Mouse (Mus musculus) intestine, embryonic 15.5 days (tissue): ENCODE results near the gene Ssh3. TPM values are rescaled to one million over a fixed set of nuclear protein-coding genes. Genes with fewer than 3 reads are reported as not detected.

ENCODE experiments used
- ATAC-seq: fragments of 200-750 bp; cut with Nextera tagmentation; 2 replicates; pipeline ENCODE4 v1.8.0; 2017; ENCODE audit warnings: moderate TSS enrichment, moderate library complexity
- H3K27ac ChIP-seq: fragments of 300-500 bp; sonication (generic); 2 replicates; pipeline ENCODE4 v1.5.1; 2015; ENCODE audit warnings: mild to moderate bottlenecking, inconsistent platforms
- H3K27me3 ChIP-seq: fragments of 300-500 bp; sonication (generic); replicated peaks from 2 replicates; pipeline ENCODE4 v1.6.1; 2015; ENCODE audit warnings: inconsistent platforms
- H3K36me3 ChIP-seq: fragments of 300-500 bp; sonication (generic); 2 replicates; pipeline ENCODE4 v1.6.1; 2015; ENCODE audit warnings: inconsistent platforms
- H3K4me1 ChIP-seq: fragments of 300-500 bp; sonication (generic); replicated peaks from 2 replicates; pipeline ENCODE4 v1.6.1; 2015; ENCODE audit warnings: inconsistent platforms
- H3K4me2 ChIP-seq: fragments of 300-500 bp; sonication (generic); replicated peaks from 2 replicates; pipeline ENCODE4 v1.6.1; 2015; ENCODE audit warnings: mild to moderate bottlenecking, inconsistent platforms
- H3K4me3 ChIP-seq: fragments of 300-500 bp; sonication (generic); replicated peaks from 2 replicates; pipeline ENCODE4 v1.5.1; 2015; ENCODE audit warnings: inconsistent platforms
- H3K9ac ChIP-seq: fragments of 300-500 bp; sonication (generic); 2 replicates; pipeline ENCODE4 v1.6.1; 2015; ENCODE audit warnings: inconsistent platforms
- H3K9me3 ChIP-seq: fragments of 300-500 bp; sonication (generic); 2 replicates; pipeline ENCODE4 v1.6.1; 2016; ENCODE audit warnings: inconsistent platforms
- WGBS: fragments of 180-500 bp; shearing (Covaris S2); methylation state at CpG from one replicate; pipeline ENCODE4 v1.1.7; 2015; 5-methylcytosine and 5-hydroxymethylcytosine counted together
- polyA plus RNA-seq: library from polyadenylated mRNA; unstranded; fragments of >200 nt; fragmentation: Nextera tagmentation; extraction: Ambion mirVana; gene quantifications from 2 replicates; pipeline ENCODE4 v1.2.1, GENCODE M21; 2015

Gene Ssh3
- polyA plus RNA-seq, 1 experiment from 2014 or later = 22.2 TPM

DNA sequence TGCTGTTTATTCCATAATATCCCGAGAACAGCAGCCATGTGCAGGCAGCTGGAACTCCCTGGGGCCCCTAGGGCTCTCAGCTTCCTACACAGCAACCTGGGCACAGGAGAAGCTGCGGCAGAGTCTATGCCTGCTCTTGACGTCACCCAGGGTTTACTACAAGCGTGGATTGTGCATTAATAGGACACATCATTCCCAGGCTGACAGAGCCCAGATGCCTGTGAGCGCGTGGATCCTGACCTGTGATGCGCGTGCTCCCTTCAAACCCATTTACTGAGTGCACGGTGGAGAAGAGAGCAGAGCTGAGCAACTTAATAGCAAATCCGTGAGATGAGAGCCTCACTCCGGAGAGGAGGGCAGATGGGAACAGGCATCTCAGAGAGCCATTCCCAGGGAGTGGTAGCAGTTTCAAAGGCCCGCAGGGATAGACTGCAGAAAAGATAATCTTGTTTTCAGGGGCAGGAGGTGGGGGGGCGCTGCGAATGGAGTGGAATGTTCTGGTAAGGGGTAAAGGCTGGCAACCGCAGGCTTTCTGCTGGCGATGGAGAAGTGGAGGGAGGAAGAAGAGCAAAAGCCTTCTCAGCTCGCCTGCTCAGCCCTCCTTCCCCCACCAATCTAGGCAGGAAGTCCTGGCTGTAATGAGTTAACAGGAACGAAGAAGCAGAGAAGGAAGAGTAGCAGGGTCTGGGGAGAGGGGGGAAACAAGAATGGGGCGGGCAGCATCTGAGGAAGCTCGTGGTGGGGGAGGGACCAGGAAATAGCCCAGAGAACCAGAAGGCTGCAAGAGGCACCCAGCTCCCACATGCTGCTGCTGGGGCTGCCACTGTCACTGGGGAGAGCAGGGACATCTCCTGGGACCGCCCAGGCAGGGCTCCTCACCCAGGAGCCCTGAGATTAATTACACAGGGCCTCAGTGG lies 33.0 kb upstream of the Ssh3 start:
- Histone ChIP-seq H3K9me3 (no peaks in the 10 kb centered on the region), H3K9ac (peak overlapping the region; percentile 36), H3K4me3 (peak overlapping the region; percentile 18), H3K36me3 (0 out of 2 replicates have a peak, but pooled peaks cover 4% of the 10 kb centered on the region), H3K27ac (peak overlapping the region; percentile 87), H3K27me3 (no peaks in the 10 kb centered on the region), H3K4me1 (peaks cover 71% of the 10 kb centered on the region), H3K4me2 (peak overlapping the region; percentile 80)
- ATAC-seq = peak; percentile 12; the same call in 1 of the 2 replicates
- 20% methylated on average over 21 of the region's 21 CpGs for WGBS

GRCm38 (mm10) chr19:4300852-4301734 lies 32.1 kb upstream of the Ssh3 start:
- Histone ChIP-seq H3K4me3 (peak overlapping the region; percentile 18; the same call in 1 of the 2 replicates), H3K27me3 (no peaks in the 10 kb centered on the region), H3K9me3 (no peaks in the 10 kb centered on the region), H3K4me1 (peaks cover 74% of the 10 kb centered on the region), H3K27ac (peak overlapping the region; percentile 87), H3K36me3 (0 out of 2 replicates have a peak, but pooled peaks cover 4% of the 10 kb centered on the region), H3K9ac (peak overlapping the region; percentile 36), H3K4me2 (peak overlapping the region; percentile 80)
- WGBS = 52% methylated on average over 11 of the region's 11 CpGs
- ATAC-seq = no peak

- WGBS = 45% methylated on average over 7 of the region's 7 CpGs
- no peaks in the 10 kb centered on the region for H3K27me3 ChIP-seq
- H3K9me3 ChIP-seq = no peaks in the 10 kb centered on the region
- H3K9ac ChIP-seq = no peak overlapping the region
- H3K4me3 ChIP-seq = no peak overlapping the region
- no peak; the same call in 1 of the 2 replicates for ATAC-seq
- H3K4me1 ChIP-seq = peaks cover 74% of the 10 kb centered on the region
- H3K27ac ChIP-seq = peak overlapping the region; percentile 87
- peaks cover 4% of the 10 kb centered on the region; the same call in 1 of the 2 replicates for H3K36me3 ChIP-seq
- 0 out of 2 replicates have a peak overlapping the region, but pooled peaks have one; percentile 11 for H3K4me2 ChIP-seq
Observed at GRCm38 (mm10) chr19:4300271-4300704, 31.3 kb upstream of the Ssh3 start.

GRCm38 (mm10) chr19:4299574-4300270 lies 30.7 kb upstream of the Ssh3 start:
- H3K4me2 ChIP-seq = no peak overlapping the region
- peaks cover 74% of the 10 kb centered on the region for H3K4me1 ChIP-seq
- peaks cover 4% of the 10 kb centered on the region; the same call in 1 of the 2 replicates for H3K36me3 ChIP-seq
- no peak overlapping the region for H3K9ac ChIP-seq
- no peaks in the 10 kb centered on the region for H3K27me3 ChIP-seq
- peak overlapping the region; percentile 87 for H3K27ac ChIP-seq
- no peaks in the 10 kb centered on the region for H3K9me3 ChIP-seq
- WGBS = 72% methylated on average over 6 of the region's 6 CpGs
- H3K4me3 ChIP-seq = no peak overlapping the region
- no peak for ATAC-seq

DNA sequence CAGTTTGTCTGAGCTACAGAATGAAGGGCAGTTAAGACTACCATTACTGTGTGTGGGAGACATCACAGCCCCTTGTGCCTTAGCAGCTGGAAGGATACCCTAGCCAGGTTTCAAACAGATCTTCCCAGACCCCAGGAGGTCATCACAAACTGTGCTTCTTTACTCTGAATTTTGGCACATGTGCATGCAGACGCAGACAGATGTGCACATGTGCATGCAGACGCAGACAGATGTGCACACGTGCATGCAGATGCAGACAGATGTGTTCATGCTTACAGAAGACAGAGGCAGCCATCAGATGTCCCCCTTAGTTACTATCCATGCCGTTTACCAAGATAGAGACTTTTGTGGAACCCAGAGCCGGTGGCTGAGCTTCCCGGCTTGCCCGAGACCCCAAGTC lies 30.1 kb upstream of the Ssh3 start:
- no peak overlapping the region for H3K27ac ChIP-seq
- WGBS = 85% methylated on average over 7 of the region's 7 CpGs
- peaks cover 72% of the 10 kb centered on the region for H3K4me1 ChIP-seq
- no peak for ATAC-seq
- H3K4me3 ChIP-seq = no peak overlapping the region
- no peak overlapping the region for H3K9ac ChIP-seq
- no peaks in the 10 kb centered on the region for H3K27me3 ChIP-seq
- H3K36me3 ChIP-seq = peaks cover 4% of the 10 kb centered on the region; the same call in 1 of the 2 replicates
- H3K9me3 ChIP-seq = no peaks in the 10 kb centered on the region
- H3K4me2 ChIP-seq = no peak overlapping the region

GRCm38 (mm10) chr19:4298322-4299121 lies 29.5 kb upstream of the Ssh3 start:
- no peaks in the 10 kb centered on the region for H3K27me3 ChIP-seq
- H3K9ac ChIP-seq = no peak overlapping the region
- H3K27ac ChIP-seq = no peak overlapping the region
- no peak for ATAC-seq
- WGBS = 84% methylated on average over 17 of the region's 17 CpGs
- H3K4me2 ChIP-seq = no peak overlapping the region
- H3K4me3 ChIP-seq = no peak overlapping the region
- H3K4me1 ChIP-seq = peaks cover 69% of the 10 kb centered on the region
- H3K36me3 ChIP-seq = peaks cover 7% of the 10 kb centered on the region; the same call in 1 of the 2 replicates
- H3K9me3 ChIP-seq = no peaks in the 10 kb centered on the region

DNA sequence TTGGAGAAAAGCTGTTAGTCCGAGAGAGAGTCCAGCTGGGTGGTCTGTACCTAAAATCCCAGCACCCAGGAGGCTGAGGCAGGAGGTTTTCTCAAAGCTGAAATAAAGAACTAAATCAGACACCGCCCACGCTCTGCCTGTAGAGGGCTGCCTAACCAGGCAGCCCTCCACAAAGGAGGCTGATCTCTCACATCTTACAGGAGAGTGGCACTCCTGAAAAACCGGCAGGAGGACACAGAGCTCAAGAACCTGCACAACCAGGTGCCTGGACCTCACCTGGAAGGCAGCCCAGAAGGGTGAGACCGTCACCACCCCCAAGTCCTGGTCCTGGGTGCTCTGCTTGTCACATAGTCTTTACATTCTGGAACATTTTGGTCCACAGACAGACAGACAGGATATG lies 28.9 kb upstream of the Ssh3 start:
- H3K4me3 ChIP-seq = no peak overlapping the region
- WGBS = 86% methylated on average over 5 of the region's 5 CpGs
- H3K9ac ChIP-seq = no peak overlapping the region
- no peak overlapping the region for H3K27ac ChIP-seq
- no peaks in the 10 kb centered on the region for H3K27me3 ChIP-seq
- H3K36me3 ChIP-seq = peaks cover 10% of the 10 kb centered on the region; the same call in 1 of the 2 replicates
- H3K4me2 ChIP-seq = no peak overlapping the region
- H3K4me1 ChIP-seq = peaks cover 62% of the 10 kb centered on the region
- H3K9me3 ChIP-seq = no peaks in the 10 kb centered on the region
- ATAC-seq = no peak

GRCm38 (mm10) chr19:4296611-4297010 lies 27.6 kb upstream of the Ssh3 start:
- Histone ChIP-seq H3K9me3 (no peaks in the 10 kb centered on the region), H3K27me3 (no peaks in the 10 kb centered on the region), H3K27ac (no peak overlapping the region), H3K36me3 (peaks cover 18% of the 10 kb centered on the region), H3K4me3 (no peak overlapping the region), H3K9ac (no peak overlapping the region), H3K4me1 (peaks cover 50% of the 10 kb centered on the region), H3K4me2 (no peak overlapping the region)
- 87% methylated on average over 2 of the region's 2 CpGs for WGBS
- no peak for ATAC-seq

GRCm38 (mm10) chr19:4295391-4295790 lies 26.4 kb upstream of the Ssh3 start:
- H3K4me3 ChIP-seq = no peak overlapping the region
- peaks cover 28% of the 10 kb centered on the region for H3K36me3 ChIP-seq
- H3K27ac ChIP-seq = no peak overlapping the region
- no peak overlapping the region for H3K4me2 ChIP-seq
- 87% methylated on average over 4 of the region's 4 CpGs for WGBS
- H3K27me3 ChIP-seq = no peaks in the 10 kb centered on the region
- peaks cover 37% of the 10 kb centered on the region for H3K4me1 ChIP-seq
- no peak overlapping the region for H3K9ac ChIP-seq
- no peak for ATAC-seq
- H3K9me3 ChIP-seq = no peaks in the 10 kb centered on the region

DNA sequence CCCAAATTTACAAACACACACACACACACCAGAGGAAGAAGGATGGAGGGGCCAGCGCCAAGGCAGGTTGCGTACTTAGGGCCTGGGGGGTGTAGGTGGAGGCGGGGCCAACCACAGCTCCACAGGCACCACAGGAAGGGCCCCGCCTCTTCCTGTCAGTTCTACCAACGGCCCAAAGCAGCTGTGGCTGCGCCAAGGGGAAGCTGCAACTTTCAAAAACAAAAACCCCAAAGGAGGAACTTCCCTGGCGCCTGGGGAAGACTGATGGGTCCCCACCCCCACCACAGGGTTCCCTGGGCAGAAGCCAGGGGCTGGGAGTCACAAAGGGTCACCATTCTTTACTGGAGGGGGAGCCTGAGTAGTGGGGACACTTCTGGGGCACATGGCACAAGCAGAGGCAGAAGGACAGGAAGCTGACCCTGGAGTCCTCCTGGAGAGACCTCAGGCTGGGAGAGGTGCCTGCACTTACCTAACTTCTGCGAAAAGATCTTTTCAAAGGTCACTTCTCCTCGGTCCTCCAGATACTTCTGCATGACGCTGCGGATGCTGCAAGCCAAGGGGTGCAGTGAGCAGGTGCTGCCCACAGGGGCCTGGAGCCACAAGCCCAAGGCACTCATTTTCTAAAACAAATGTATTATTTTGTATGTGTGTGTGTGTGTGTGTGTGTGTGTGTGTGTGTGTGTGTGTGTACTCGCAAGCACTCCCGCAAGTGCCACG lies 25.6 kb upstream of the Ssh3 start:
- ATAC-seq = no peak
- Histone ChIP-seq H3K4me2 (no peak overlapping the region), H3K4me1 (peaks cover 29% of the 10 kb centered on the region), H3K9me3 (no peaks in the 10 kb centered on the region), H3K9ac (no peak overlapping the region), H3K4me3 (no peak overlapping the region), H3K36me3 (peaks cover 37% of the 10 kb centered on the region), H3K27ac (peak overlapping the region; percentile 18; the same call in 1 of the 2 replicates), H3K27me3 (no peaks in the 10 kb centered on the region)
- 71% methylated on average over 14 of the region's 14 CpGs for WGBS
